Mouse (Mus musculus): ENCODE results near the gene Mecom. TPM values are rescaled to one million over a fixed set of nuclear protein-coding genes. Genes with fewer than 3 reads are reported as not detected.
A peak's percentile ranks its signal among the peaks of the same experiment; 100 is the strongest.
"Not testable (repeated sequence)": the region's sequence is repeated elsewhere in the genome, so short reads cannot be mapped to it uniquely, and the experiment has no call there.

Mecom gene
- total and polyA plus RNA-seq, 2 experiments from 2014 or later: 2.6 to 5.1 TPM

DNA sequence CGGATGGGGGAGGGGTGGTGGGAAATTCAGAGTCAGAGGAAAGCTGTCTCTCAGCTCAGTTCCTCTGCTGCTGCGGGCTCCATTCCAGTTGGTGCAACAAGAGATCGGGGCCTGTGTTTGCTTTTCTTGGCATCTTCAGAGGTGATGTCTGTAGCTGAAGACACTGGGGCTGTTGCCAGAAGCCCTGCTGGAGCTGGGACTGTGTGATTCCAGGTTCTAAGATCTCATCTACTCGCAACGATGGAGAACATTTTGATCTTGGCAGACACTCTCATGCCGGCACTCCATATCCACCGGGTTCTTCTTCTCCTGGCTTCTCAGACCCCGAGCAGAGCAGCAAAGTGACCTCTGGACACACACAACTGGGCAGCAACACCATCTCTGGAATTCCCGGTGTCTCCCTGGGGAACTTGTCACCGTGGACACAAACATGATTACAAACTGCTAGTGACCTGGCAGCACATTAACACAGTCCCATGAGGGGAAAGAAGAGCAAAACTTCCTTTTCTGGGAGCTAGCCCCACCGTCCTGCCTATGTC lies 908 bp downstream of the Mecom start:
- peak; percentile 56 for DNase-seq (ENCODE audit: low spot score)
- Histone ChIP-seq H3K27ac (ENCODE audit: low read depth, low read length) (no peak overlapping the region), H3K9me3 (ENCODE audit: low read length) (no peaks in the 10 kb centered on the region), H3K27me3 (ENCODE audit: insufficient read depth, low read length) (no peaks in the 10 kb centered on the region), H3K36me3 (ENCODE audit: insufficient read depth, low read length) (no peaks in the 10 kb centered on the region), H3K9ac (replicated peaks; ENCODE audit: low read length, poor library complexity, severe bottlenecking) (no peak overlapping the region), H3K4me1 (ENCODE audit: insufficient read depth, low read length) (no peaks in the 10 kb centered on the region), H3K4me3 (ENCODE audit: low read depth, low read length) (no peak overlapping the region), H3K4me2 (ENCODE audit: low read depth, low read length, poor library complexity, severe bottlenecking) (no peak overlapping the region)
- WGBS: 66% methylated on average over 11 of the region's 11 CpGs
- no peak for ATAC-seq (ENCODE audit: low FRiP score)
- no peak for TF ChIP-seq CTCF (IDR thresholded peaks at IDR 0.05)

DNA sequence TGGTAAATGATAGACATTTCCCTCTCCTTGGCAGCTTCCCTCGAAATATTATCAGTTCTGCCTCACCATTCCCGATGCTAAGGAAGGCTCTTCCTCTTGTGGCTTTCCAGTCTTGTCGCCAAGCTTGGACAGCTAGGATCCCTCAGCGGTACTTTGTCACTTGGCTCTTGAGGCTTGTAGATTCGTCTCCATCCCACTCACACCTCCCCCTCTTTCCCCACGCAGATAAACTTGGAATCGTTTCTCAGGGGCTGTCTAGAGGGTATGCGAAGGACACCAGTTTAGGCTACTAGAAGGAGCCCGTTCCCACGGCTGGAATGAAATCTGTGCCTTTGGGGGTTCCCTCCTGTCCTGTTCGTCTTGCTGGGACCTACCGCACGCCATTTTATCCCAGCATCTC lies 1.4 kb downstream of the Mecom start:
- no peak for DNase-seq (ENCODE audit: low spot score)
- 75% methylated on average over 13 of the region's 13 CpGs for WGBS
- H3K4me2 ChIP-seq (ENCODE audit: low read depth, low read length, poor library complexity, severe bottlenecking): no peak overlapping the region

DNA sequence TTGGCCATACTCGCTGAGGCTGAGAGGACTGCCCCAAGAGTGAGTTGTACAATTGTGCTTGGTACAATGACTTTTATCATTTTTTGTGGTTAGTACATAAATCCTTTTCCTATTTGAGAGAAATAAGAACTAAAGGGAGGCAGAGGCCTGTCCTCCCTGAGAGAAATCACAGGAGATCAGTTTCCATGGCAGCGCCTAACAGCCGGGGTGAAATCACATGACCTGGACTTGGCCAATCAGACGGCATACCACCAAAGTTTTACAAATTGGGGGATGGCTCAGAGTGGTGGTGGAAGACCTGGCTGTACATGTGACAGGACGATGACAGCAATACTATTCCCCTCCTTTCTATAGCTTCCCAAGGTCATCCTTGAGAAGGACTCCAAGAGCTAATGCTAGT lies 2.6 kb downstream of the Mecom start:
- no peak overlapping the region for H3K4me2 ChIP-seq (ENCODE audit: low read depth, low read length, poor library complexity, severe bottlenecking)
- no peaks in the 10 kb centered on the region for H3K27me3 ChIP-seq (ENCODE audit: insufficient read depth, low read length)
- H3K4me1 ChIP-seq (ENCODE audit: insufficient read depth, low read length): no peaks in the 10 kb centered on the region
- H3K9me3 ChIP-seq (ENCODE audit: low read length): no peaks in the 10 kb centered on the region
- ATAC-seq (ENCODE audit: low FRiP score) (no peak), DNase-seq (ENCODE audit: low spot score) (no peak)
- no peaks in the 10 kb centered on the region for H3K36me3 ChIP-seq (ENCODE audit: insufficient read depth, low read length)
- no peak overlapping the region for H3K4me3 ChIP-seq (ENCODE audit: low read depth, low read length)
- H3K9ac ChIP-seq (replicated peaks; ENCODE audit: low read length, poor library complexity, severe bottlenecking): no peak overlapping the region
- no peak for TF ChIP-seq CTCF (IDR thresholded peaks at IDR 0.05)
- no peak overlapping the region for H3K27ac ChIP-seq (ENCODE audit: low read depth, low read length)
- WGBS: 78% methylated on average over 5 of the region's 5 CpGs

More for the DNA sequence above, 1.4 kb downstream of the Mecom start:
- H3K27me3 ChIP-seq (ENCODE audit: insufficient read depth, low read length): no peaks in the 10 kb centered on the region
- H3K27ac ChIP-seq (ENCODE audit: low read depth, low read length): no peak overlapping the region
- no peaks in the 10 kb centered on the region for H3K4me1 ChIP-seq (ENCODE audit: insufficient read depth, low read length)
- TF ChIP-seq CTCF (IDR thresholded peaks at IDR 0.05): no peak
- ATAC-seq (ENCODE audit: low FRiP score): no peak
- H3K36me3 ChIP-seq (ENCODE audit: insufficient read depth, low read length): no peaks in the 10 kb centered on the region
- H3K4me3 ChIP-seq (ENCODE audit: low read depth, low read length): no peak overlapping the region
- no peaks in the 10 kb centered on the region for H3K9me3 ChIP-seq (ENCODE audit: low read length)
- no peak overlapping the region for H3K9ac ChIP-seq (replicated peaks; ENCODE audit: low read length, poor library complexity, severe bottlenecking)

DNA sequence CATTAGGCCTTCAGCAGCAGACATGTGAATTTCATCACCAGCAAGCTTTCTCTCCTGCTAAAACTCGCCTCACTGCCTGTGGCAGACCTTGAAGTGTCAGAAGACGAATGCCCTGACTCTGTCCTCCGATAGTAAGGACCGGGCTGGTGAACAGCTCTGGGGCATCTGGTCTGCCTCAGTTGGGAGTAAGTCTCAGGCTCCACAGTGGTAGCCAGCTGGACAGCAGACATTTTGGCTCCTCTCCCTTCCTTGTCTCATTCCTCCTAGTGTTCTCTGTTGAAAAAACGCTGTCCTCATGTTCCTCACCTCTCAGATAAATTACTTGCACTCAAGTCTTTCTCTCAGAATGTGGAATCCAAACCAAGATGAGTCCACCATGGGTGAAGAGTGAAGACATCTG lies 3.5 kb downstream of the Mecom start:
- Histone ChIP-seq H3K4me1 (ENCODE audit: insufficient read depth, low read length) (no peaks in the 10 kb centered on the region), H3K4me2 (ENCODE audit: low read depth, low read length, poor library complexity, severe bottlenecking) (no peak overlapping the region), H3K27me3 (ENCODE audit: insufficient read depth, low read length) (no peaks in the 10 kb centered on the region), H3K9me3 (ENCODE audit: low read length) (no peaks in the 10 kb centered on the region), H3K4me3 (ENCODE audit: low read depth, low read length) (no peak overlapping the region), H3K36me3 (ENCODE audit: insufficient read depth, low read length) (no peaks in the 10 kb centered on the region), H3K9ac (replicated peaks; ENCODE audit: low read length, poor library complexity, severe bottlenecking) (no peak overlapping the region), H3K27ac (ENCODE audit: low read depth, low read length) (no peak overlapping the region)
- 85% methylated on average over 5 of the region's 5 CpGs for WGBS
- no peak for TF ChIP-seq CTCF (IDR thresholded peaks at IDR 0.05)
- DNase-seq (ENCODE audit: low spot score) (no peak), ATAC-seq (ENCODE audit: low FRiP score) (no peak)

DNA sequence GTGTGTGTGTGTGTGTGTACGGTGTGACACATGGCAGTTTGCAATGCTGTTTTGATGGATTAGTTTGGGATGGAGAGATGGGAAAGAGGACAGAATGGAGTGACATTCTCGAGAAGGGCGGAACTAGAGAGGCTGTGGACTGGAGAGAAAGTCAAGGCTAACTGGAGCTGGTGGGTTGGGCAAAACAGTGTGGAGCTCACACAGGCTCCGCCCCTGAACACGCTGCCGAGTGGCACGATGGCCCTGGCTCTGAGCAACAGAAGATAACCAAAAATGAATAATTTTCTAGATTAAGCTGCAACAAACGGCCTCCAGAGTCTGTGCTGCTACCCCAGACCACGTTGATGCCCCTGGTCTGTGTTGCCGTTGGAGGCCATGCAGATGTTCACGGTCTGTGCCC lies 12.0 kb downstream of the Mecom start:
- WGBS: 85% methylated on average over 11 of the region's 11 CpGs

DNA sequence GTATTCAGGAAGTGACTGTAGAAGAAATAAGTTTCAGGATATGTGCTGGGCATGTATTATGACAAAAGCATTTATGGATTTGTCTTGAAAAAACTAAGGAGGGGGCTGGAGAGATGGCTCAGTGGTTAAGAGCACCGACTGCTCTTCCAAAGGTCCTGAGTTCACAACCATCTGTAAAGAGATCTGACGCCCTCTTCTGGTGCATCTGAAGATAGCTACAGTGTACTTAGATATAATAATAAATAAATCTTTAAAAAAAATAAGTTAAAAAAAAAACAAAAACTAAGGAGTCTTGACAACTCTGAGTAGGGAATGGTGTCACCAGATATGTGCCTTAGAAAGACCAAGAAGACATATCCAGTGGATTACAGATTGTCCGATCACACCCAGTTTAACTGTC lies 27.1 kb downstream of the Mecom start:
- not testable (repeated sequence) for DNase-seq (ENCODE audit: low spot score)
- WGBS: 49% methylated on average over 3 of the region's 3 CpGs

More for the DNA sequence above, 12.0 kb downstream of the Mecom start:
- ATAC-seq (ENCODE audit: low FRiP score): no peak
- no peak for DNase-seq (ENCODE audit: low spot score)
- TF ChIP-seq CTCF (IDR thresholded peaks at IDR 0.05): no peak
- no peak overlapping the region for H3K9ac ChIP-seq (replicated peaks; ENCODE audit: low read length, poor library complexity, severe bottlenecking)
- no peak overlapping the region for H3K27ac ChIP-seq (ENCODE audit: low read depth, low read length)
- no peak overlapping the region for H3K4me2 ChIP-seq (ENCODE audit: low read depth, low read length, poor library complexity, severe bottlenecking)
- no peak overlapping the region for H3K4me3 ChIP-seq (ENCODE audit: low read depth, low read length)
- no peaks in the 10 kb centered on the region for H3K4me1 ChIP-seq (ENCODE audit: insufficient read depth, low read length)
- H3K36me3 ChIP-seq (ENCODE audit: insufficient read depth, low read length): no peaks in the 10 kb centered on the region
- H3K27me3 ChIP-seq (ENCODE audit: insufficient read depth, low read length): no peaks in the 10 kb centered on the region
- no peaks in the 10 kb centered on the region for H3K9me3 ChIP-seq (ENCODE audit: low read length)

More for the DNA sequence above, 27.1 kb downstream of the Mecom start:
- not testable (repeated sequence) for H3K27ac ChIP-seq (ENCODE audit: low read depth, low read length); H3K27me3 ChIP-seq (ENCODE audit: insufficient read depth, low read length); H3K4me2 ChIP-seq (ENCODE audit: low read depth, low read length, poor library complexity, severe bottlenecking); H3K9ac ChIP-seq (replicated peaks; ENCODE audit: low read length, poor library complexity, severe bottlenecking); ATAC-seq (ENCODE audit: low FRiP score); H3K4me3 ChIP-seq (ENCODE audit: low read depth, low read length); H3K4me1 ChIP-seq (ENCODE audit: insufficient read depth, low read length); H3K9me3 ChIP-seq (ENCODE audit: low read length); H3K36me3 ChIP-seq (ENCODE audit: insufficient read depth, low read length)

Data from midbrain, postnatal 0 days (tissue).